10 mouse cellular contexts compared by ENCODE assay signal in the genomic region with DNA sequence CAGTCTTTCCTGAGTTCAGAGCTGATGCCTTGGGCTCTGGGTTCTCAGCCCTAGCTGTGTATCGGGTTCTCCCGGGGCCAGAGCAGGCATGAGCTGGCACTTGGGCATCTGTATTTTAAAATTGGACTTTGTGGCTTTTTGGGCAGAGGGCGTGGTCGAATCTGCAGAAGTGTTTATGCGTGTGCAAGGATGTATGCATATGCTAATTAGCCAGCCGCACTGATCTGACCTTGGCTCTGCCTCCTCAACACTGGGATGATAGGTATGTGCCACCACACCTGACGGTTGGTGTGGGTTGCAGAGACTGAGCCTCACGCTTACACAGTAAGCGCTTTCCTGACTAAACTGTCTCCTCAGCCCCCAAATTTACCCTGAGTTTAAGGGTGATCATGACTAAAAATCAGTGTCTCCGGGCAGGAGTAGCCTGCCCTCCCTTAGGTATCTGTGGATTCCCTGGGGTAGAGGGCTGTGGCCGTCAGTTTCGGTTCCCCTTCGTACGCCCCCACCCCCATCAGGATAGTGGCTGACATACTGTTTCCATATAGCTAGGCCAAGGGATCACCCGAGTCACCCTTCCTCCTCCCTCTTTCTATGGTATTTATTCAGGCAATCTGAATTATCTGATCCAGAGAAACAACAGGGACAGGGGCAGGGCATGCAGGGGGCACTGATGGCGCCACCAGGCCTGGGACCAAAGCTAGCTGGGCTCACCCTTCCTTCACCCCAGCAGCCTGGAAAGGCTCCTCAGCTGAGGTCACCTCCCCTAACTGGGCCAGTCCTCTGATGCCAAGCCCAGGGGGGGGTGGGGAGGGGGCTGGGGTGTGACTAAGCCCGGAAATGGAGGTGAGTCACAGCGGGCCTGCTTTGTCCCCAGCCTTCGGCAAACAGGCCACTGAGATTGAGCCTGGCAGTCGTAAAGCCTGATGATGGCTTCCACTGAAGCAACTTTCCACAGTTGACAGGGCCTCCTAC. TPM values are rescaled to one million over a fixed set of nuclear protein-coding genes. Genes with fewer than 3 reads are reported as not detected.
DNase-seq lines count a peak whose midpoint lies in the region; ATAC-seq and TF ChIP-seq lines count a peak whose summit lies in the region.
"Had no signal": no experiment of that assay in that cellular context is flagged by ENCODE, and none has a peak within 500 bp of the region (broad histone marks: within the 10 kb centered on the region; RNA-seq: fewer than 3 reads in every experiment).

No protein-coding gene starts in this region.

- H3K27me3 ChIP-seq in lung, postnatal 0 days (replicated peaks; ENCODE audit: insufficient read depth, low read length), result no peaks in the 10 kb centered on the region
- no peaks in the 10 kb centered on the region for H3K27me3 ChIP-seq in heart, embryonic 13.5 days (replicated peaks)
- H3K27me3 ChIP-seq in stomach, embryonic 14.5 days (ENCODE audit: control insufficient read depth, insufficient read depth, low read length), result no peaks in the 10 kb centered on the region

- TF ChIP-seq EP300 in lung, postnatal 0 days (IDR thresholded peaks at IDR 0.05), result no peak

- ATAC-seq in lung, postnatal 0 days, result peak; percentile 72
- 0 out of 2 replicates have a peak, but pooled peaks have one; percentile 33 for ATAC-seq in heart, embryonic 13.5 days (ENCODE audit: extremely low read depth, insufficient number of reproducible peaks, low FRiP score, low TSS enrichment)
- ATAC-seq in stomach, embryonic 14.5 days (ENCODE audit: insufficient number of reproducible peaks, insufficient read depth, low FRiP score, low read depth), result peak; percentile 81

- no peak overlapping the region for H3K4me2 ChIP-seq in lung, postnatal 0 days (replicated peaks; ENCODE audit: low read depth, low read length)
- no peak overlapping the region for H3K4me2 ChIP-seq in heart, embryonic 13.5 days
- H3K4me2 ChIP-seq in stomach, embryonic 14.5 days (replicated peaks; ENCODE audit: low read depth, low read length), result no peak overlapping the region
- H3K4me2 ChIP-seq: neural tube, embryonic 12.5 days had no signal

- peak; percentile 58 for DNase-seq in lung, postnatal 0 days (ENCODE audit: low spot score)
- DNase-seq in lung, adult 2 months, result no peak
- DNase-seq in R1 (ENCODE audit: low read depth, low spot score) (peak; percentile 74), liver (no peak)
- DNase-seq in left cerebral cortex, postnatal 36 days (ENCODE audit: low spot score in 2 of 2), result no peak
- no peak for DNase-seq in layer of hippocampus, adult 18-20 months (ENCODE audit: low spot score in 2 of 2)

- WGBS in lung, postnatal 0 days, result 69% methylated on average over 18 of the region's 20 CpGs
- WGBS in lung, adult 2 months, result 66% methylated on average over 20 of the region's 20 CpGs
- 59% methylated on average over 20 of the region's 20 CpGs for WGBS in heart, embryonic 13.5 days
- 68% methylated on average over 20 of the region's 20 CpGs for WGBS in stomach, embryonic 14.5 days

- TF ChIP-seq CTCF in lung, postnatal 0 days (IDR thresholded peaks at IDR 0.05), result no peak
- TF ChIP-seq CTCF in lung, adult 2 months (IDR thresholded peaks at IDR 0.05; ENCODE audit: insufficient read depth, low read length), result no peak

- TF ChIP-seq POLR2A in lung, adult 2 months (IDR thresholded peaks at IDR 0.05; ENCODE audit: borderline replicate concordance, extremely low read depth, low read depth, low read length), result no peak

- no peaks in the 10 kb centered on the region; the same call in 1 of the 2 replicates for H3K4me1 ChIP-seq in lung, postnatal 0 days (ENCODE audit: insufficient read depth, low read depth, low read length)
- H3K4me1 ChIP-seq in lung, adult 2 months (ENCODE audit: control insufficient read depth, insufficient read depth, low read length), result peaks cover 10% of the 10 kb centered on the region
- H3K4me1 ChIP-seq in heart, embryonic 13.5 days, result peaks cover 60% of the 10 kb centered on the region
- peaks cover 9% of the 10 kb centered on the region for H3K4me1 ChIP-seq in stomach, embryonic 14.5 days (ENCODE audit: control insufficient read depth, insufficient read depth, low read length)

- no peak overlapping the region for H3K27ac ChIP-seq in lung, postnatal 0 days (ENCODE audit: low read length)
- H3K27ac ChIP-seq in heart, embryonic 13.5 days (replicated peaks), result peak overlapping the region; percentile 65
- H3K27ac ChIP-seq in stomach, embryonic 14.5 days (ENCODE audit: low read length), result peak overlapping the region; percentile 72; the same call in 1 of the 2 replicates
- H3K27ac ChIP-seq: liver, embryonic 14.5 days; neural tube, embryonic 12.5 days had no signal

- intact Hi-C loops in left cerebral cortex, postnatal 36 days (cut with DNase I), result no loop called here

- no peaks in the 10 kb centered on the region for H3K36me3 ChIP-seq in lung, postnatal 0 days (ENCODE audit: insufficient read depth, low read length)
- no peaks in the 10 kb centered on the region for H3K36me3 ChIP-seq in heart, embryonic 13.5 days
- no peaks in the 10 kb centered on the region for H3K36me3 ChIP-seq in stomach, embryonic 14.5 days (ENCODE audit: control insufficient read depth, insufficient read depth, low read length)
- H3K36me3 ChIP-seq: neural tube, embryonic 12.5 days had no signal

- H3K9ac ChIP-seq in lung, postnatal 0 days (replicated peaks; ENCODE audit: low read depth), result no peak overlapping the region
- peak overlapping the region; percentile 47; the same call in 1 of the 2 replicates for H3K9ac ChIP-seq in heart, embryonic 13.5 days
- no peak overlapping the region for H3K9ac ChIP-seq in stomach, embryonic 14.5 days (replicated peaks; ENCODE audit: low read depth, low read length)
- H3K9ac ChIP-seq: liver, embryonic 14.5 days; neural tube, embryonic 12.5 days had no signal

- H3K9me3 ChIP-seq in lung, postnatal 0 days (ENCODE audit: low read length), result no peaks in the 10 kb centered on the region
- no peaks in the 10 kb centered on the region for H3K9me3 ChIP-seq in heart, embryonic 13.5 days
- H3K9me3 ChIP-seq in stomach, embryonic 14.5 days (ENCODE audit: control insufficient read depth, low read depth, low read length), result no peaks in the 10 kb centered on the region
- H3K9me3 ChIP-seq: neural tube, embryonic 12.5 days had no signal

- H3K4me3 ChIP-seq in lung, postnatal 0 days (ENCODE audit: low read depth, low read length), result no peak overlapping the region
- H3K4me3 ChIP-seq in lung, adult 2 months (replicated peaks; ENCODE audit: extremely low read depth, low read depth, low read length), result no peak overlapping the region
- H3K4me3 ChIP-seq in heart, embryonic 13.5 days, result no peak overlapping the region
- no peak overlapping the region for H3K4me3 ChIP-seq in stomach, embryonic 14.5 days (ENCODE audit: low read depth, low read length)
- H3K4me3 ChIP-seq: neural tube, embryonic 12.5 days had no signal

RNA-seq across cellular contexts. Expression of a gene that starts 7.3 kb away (rescaled TPM):
- 3.7 and 3.8 TPM in 2 replicates for polyA plus RNA-seq in lung, postnatal 0 days (2015; fragmentation: Nextera tagmentation; extraction: Ambion mirVana)
- polyA plus RNA-seq in lung, adult 2 months (2012; rRNA removed), result 11.0 and 17.2 TPM in 2 replicates
- polyA plus RNA-seq in heart, embryonic 13.5 days (2015; fragmentation: Nextera tagmentation; extraction: Ambion mirVana), result 7.8 and 8.7 TPM in 2 replicates
- polyA plus RNA-seq in stomach, embryonic 14.5 days (2014; fragmentation: Nextera tagmentation; extraction: Ambion mirVana), result 2.5 TPM in 2 replicates
- total RNA-seq in left cerebral cortex, postnatal 36 days (2021), result 10 to 100 TPM; 16.1 to 19.3 TPM
- 10 to 100 TPM; 11.0 TPM for total RNA-seq in layer of hippocampus, adult 18-20 months (2021)

RNA-seq across cellular contexts. Expression of a gene that starts 7.3 kb away (rescaled TPM):
- polyA plus RNA-seq in lung, postnatal 0 days (2015; fragmentation: Nextera tagmentation; extraction: Ambion mirVana), result 28.8 and 34.5 TPM in 2 replicates
- 41.1 and 46.5 TPM in 2 replicates for polyA plus RNA-seq in lung, adult 2 months (2012; rRNA removed)
- 12.0 and 14.3 TPM in 2 replicates for polyA plus RNA-seq in heart, embryonic 13.5 days (2015; fragmentation: Nextera tagmentation; extraction: Ambion mirVana)
- polyA plus RNA-seq in stomach, embryonic 14.5 days (2014; fragmentation: Nextera tagmentation; extraction: Ambion mirVana), result 17.7 and 20.4 TPM in 2 replicates
- 10 to 100 TPM; 72.3 to 80.3 TPM for total RNA-seq in left cerebral cortex, postnatal 36 days (2021)
- 10 to 100 TPM; 75.1 to 90.2 TPM for total RNA-seq in layer of hippocampus, adult 18-20 months (2021)

RNA-seq across cellular contexts. Expression of a gene that starts 21.9 kb away (rescaled TPM):
- 6.5 TPM in 2 replicates for polyA plus RNA-seq in lung, postnatal 0 days (2015; fragmentation: Nextera tagmentation; extraction: Ambion mirVana)
- polyA plus RNA-seq in lung, adult 2 months (2012; rRNA removed), result 15.2 and 16.0 TPM in 2 replicates
- polyA plus RNA-seq in heart, embryonic 13.5 days (2015; fragmentation: Nextera tagmentation; extraction: Ambion mirVana), result 2.8 and 3.0 TPM in 2 replicates
- polyA plus RNA-seq in stomach, embryonic 14.5 days (2014; fragmentation: Nextera tagmentation; extraction: Ambion mirVana), result 7.6 and 7.7 TPM in 2 replicates
- 10 to 100 TPM; 42.8 to 51.6 TPM for total RNA-seq in left cerebral cortex, postnatal 36 days (2021)
- 10 to 100 TPM; 53.7 to 57.3 TPM for total RNA-seq in layer of hippocampus, adult 18-20 months (2021)

RNA-seq across cellular contexts. Expression of a gene that starts 38.1 kb away (rescaled TPM):
- 6.2 and 7.1 TPM in 2 replicates for polyA plus RNA-seq in lung, postnatal 0 days (2015; fragmentation: Nextera tagmentation; extraction: Ambion mirVana)
- 2.9 and 4.7 TPM in 2 replicates for polyA plus RNA-seq in lung, adult 2 months (2012; rRNA removed)
- polyA plus RNA-seq in heart, embryonic 13.5 days (2015; fragmentation: Nextera tagmentation; extraction: Ambion mirVana), result 5.7 and 6.2 TPM in 2 replicates
- polyA plus RNA-seq in stomach, embryonic 14.5 days (2014; fragmentation: Nextera tagmentation; extraction: Ambion mirVana), result 7.3 and 9.1 TPM in 2 replicates
- total RNA-seq in left cerebral cortex, postnatal 36 days (2021), result 10 to 100 TPM; 13.2 to 16.6 TPM
- 10 to 100 TPM; 11.2 to 12.5 TPM for total RNA-seq in layer of hippocampus, adult 18-20 months (2021)

Comparison
In these comparisons a context has a peak if more than half of its experiments do, and no peak if none do; other contexts are left out.
1. DNase-seq: peak in lung, postnatal 0 days (single experiment) and R1 (single experiment); none in lung, adult 2 months (single experiment), liver (single experiment), left cerebral cortex, postnatal 36 days (0 of 2) and layer of hippocampus, adult 18-20 months (0 of 2).
2. Peak in every context shown above with its lines, with median percentiles within 50 percentile points of each other: ATAC-seq.